Mouse (Mus musculus): ENCODE measurements around the gene Incenp. TPM values are rescaled to one million over a fixed set of nuclear protein-coding genes. Genes with fewer than 3 reads are reported as not detected.
"Not testable (repeated sequence)": the region's sequence is repeated elsewhere in the genome, so short reads cannot be mapped to it uniquely, and the experiment has no call there.

The Incenp gene
- polyA plus RNA-seq, 1 experiment from 2014 or later, result 103 TPM

- H3K9ac ChIP-seq (ENCODE audit: low read length), result no peak overlapping the region
- no peak overlapping the region for H3K4me2 ChIP-seq (ENCODE audit: low read depth)
- 90% methylated on average over 6 of the region's 6 CpGs for WGBS
- no peaks in the 10 kb centered on the region for H3K4me1 ChIP-seq (ENCODE audit: control insufficient read depth, insufficient read depth, low read length)
- H3K27me3 ChIP-seq (ENCODE audit: control insufficient read depth, insufficient read depth, low read length), result no peaks in the 10 kb centered on the region
- no peak for DNase-seq (ENCODE audit: low spot score)
- no peaks in the 10 kb centered on the region for H3K36me3 ChIP-seq (ENCODE audit: control insufficient read depth, insufficient read depth, low read length)
- H3K27ac ChIP-seq (ENCODE audit: low read depth, low read length), result no peak overlapping the region
- no peak for ATAC-seq (ENCODE audit: insufficient read depth, low FRiP score, low TSS enrichment)
- no peak overlapping the region for H3K4me3 ChIP-seq (ENCODE audit: low read depth, low read length)
- no peaks in the 10 kb centered on the region for H3K9me3 ChIP-seq (ENCODE audit: control insufficient read depth, low read length)
These were observed 38.9 kb upstream of the Incenp start for GRCm38 (mm10) chr19:9938156-9938823.

- Histone ChIP-seq H3K36me3 (ENCODE audit: control insufficient read depth, insufficient read depth, low read length) (no peaks in the 10 kb centered on the region), H3K27ac (ENCODE audit: low read depth, low read length) (no peak overlapping the region), H3K27me3 (ENCODE audit: control insufficient read depth, insufficient read depth, low read length) (no peaks in the 10 kb centered on the region), H3K4me1 (ENCODE audit: control insufficient read depth, insufficient read depth, low read length) (no peaks in the 10 kb centered on the region), H3K9ac (ENCODE audit: low read length) (no peak overlapping the region), H3K9me3 (ENCODE audit: control insufficient read depth, low read length) (no peaks in the 10 kb centered on the region), H3K4me3 (ENCODE audit: low read depth, low read length) (no peak overlapping the region), H3K4me2 (ENCODE audit: low read depth) (no peak overlapping the region)
- no peak for DNase-seq (ENCODE audit: low spot score)
- WGBS, result 61% methylated on average over 5 of the region's 5 CpGs
- no peak for ATAC-seq (ENCODE audit: insufficient read depth, low FRiP score, low TSS enrichment)
These were observed 38.1 kb upstream of the Incenp start for GRCm38 (mm10) chr19:9937428-9937827.

- H3K27me3 ChIP-seq (ENCODE audit: control insufficient read depth, insufficient read depth, low read length), result no peaks in the 10 kb centered on the region
- H3K27ac ChIP-seq (ENCODE audit: low read depth, low read length), result no peak overlapping the region
- no peak overlapping the region for H3K4me3 ChIP-seq (ENCODE audit: low read depth, low read length)
- H3K9me3 ChIP-seq (ENCODE audit: control insufficient read depth, low read length), result no peaks in the 10 kb centered on the region
- no peak overlapping the region for H3K9ac ChIP-seq (ENCODE audit: low read length)
- DNase-seq (ENCODE audit: low spot score) (no peak), ATAC-seq (ENCODE audit: insufficient read depth, low FRiP score, low TSS enrichment) (no peak)
- no peaks in the 10 kb centered on the region for H3K4me1 ChIP-seq (ENCODE audit: control insufficient read depth, insufficient read depth, low read length)
- no peaks in the 10 kb centered on the region for H3K36me3 ChIP-seq (ENCODE audit: control insufficient read depth, insufficient read depth, low read length)
- WGBS, result 68% methylated on average over 5 of the region's 5 CpGs
- no peak overlapping the region for H3K4me2 ChIP-seq (ENCODE audit: low read depth)
These were observed 37.2 kb upstream of the Incenp start for GRCm38 (mm10) chr19:9936579-9936978.

GRCm38 (mm10) chr19:9933908-9934307 lies 34.6 kb upstream of the Incenp start:
- Histone ChIP-seq H3K4me3 (ENCODE audit: low read depth, low read length) (no peak overlapping the region), H3K27ac (ENCODE audit: low read depth, low read length) (no peak overlapping the region), H3K36me3 (ENCODE audit: control insufficient read depth, insufficient read depth, low read length) (no peaks in the 10 kb centered on the region), H3K4me2 (ENCODE audit: low read depth) (no peak overlapping the region), H3K27me3 (ENCODE audit: control insufficient read depth, insufficient read depth, low read length) (no peaks in the 10 kb centered on the region), H3K9me3 (ENCODE audit: control insufficient read depth, low read length) (no peaks in the 10 kb centered on the region), H3K4me1 (ENCODE audit: control insufficient read depth, insufficient read depth, low read length) (no peaks in the 10 kb centered on the region), H3K9ac (ENCODE audit: low read length) (no peak overlapping the region)
- DNase-seq (ENCODE audit: low spot score), result no peak
- WGBS, result 63% methylated on average over 2 of the region's 2 CpGs
- no peak for ATAC-seq (ENCODE audit: insufficient read depth, low FRiP score, low TSS enrichment)

GRCm38 (mm10) chr19:9931167-9931607 lies 31.8 kb upstream of the Incenp start:
- not testable (repeated sequence) for H3K27me3 ChIP-seq (ENCODE audit: control insufficient read depth, insufficient read depth, low read length); ATAC-seq (ENCODE audit: insufficient read depth, low FRiP score, low TSS enrichment)

GRCm38 (mm10) chr19:9928089-9928488 lies 28.7 kb upstream of the Incenp start:
- Histone ChIP-seq H3K4me1 (ENCODE audit: control insufficient read depth, insufficient read depth, low read length) (no peaks in the 10 kb centered on the region), H3K36me3 (ENCODE audit: control insufficient read depth, insufficient read depth, low read length) (no peaks in the 10 kb centered on the region), H3K4me3 (ENCODE audit: low read depth, low read length) (no peak overlapping the region), H3K4me2 (ENCODE audit: low read depth) (no peak overlapping the region), H3K27ac (ENCODE audit: low read depth, low read length) (no peak overlapping the region), H3K9me3 (ENCODE audit: control insufficient read depth, low read length) (no peaks in the 10 kb centered on the region), H3K9ac (ENCODE audit: low read length) (no peak overlapping the region), H3K27me3 (ENCODE audit: control insufficient read depth, insufficient read depth, low read length) (no peaks in the 10 kb centered on the region)
- DNase-seq (ENCODE audit: low spot score) (no peak), ATAC-seq (ENCODE audit: insufficient read depth, low FRiP score, low TSS enrichment) (no peak)
- WGBS, result 87% methylated on average over 9 of the region's 9 CpGs

More at GRCm38 (mm10) chr19:9931167-9931607, 31.8 kb upstream of the Incenp start:
- H3K4me3 ChIP-seq (ENCODE audit: low read depth, low read length); H3K9me3 ChIP-seq (ENCODE audit: control insufficient read depth, low read length); H3K36me3 ChIP-seq (ENCODE audit: control insufficient read depth, insufficient read depth, low read length); H3K4me1 ChIP-seq (ENCODE audit: control insufficient read depth, insufficient read depth, low read length); H3K9ac ChIP-seq (ENCODE audit: low read length); DNase-seq (ENCODE audit: low spot score); H3K27ac ChIP-seq (ENCODE audit: low read depth, low read length); H3K4me2 ChIP-seq (ENCODE audit: low read depth): not testable (repeated sequence)
- WGBS, result 85% methylated on average over 2 of the region's 2 CpGs

- H3K27me3 ChIP-seq (ENCODE audit: control insufficient read depth, insufficient read depth, low read length), result no peaks in the 10 kb centered on the region
- H3K9ac ChIP-seq (ENCODE audit: low read length), result no peak overlapping the region
- H3K27ac ChIP-seq (ENCODE audit: low read depth, low read length), result no peak overlapping the region
- H3K4me3 ChIP-seq (ENCODE audit: low read depth, low read length), result no peak overlapping the region
- no peak overlapping the region for H3K4me2 ChIP-seq (ENCODE audit: low read depth)
- 0 out of 2 replicates have a peak, but pooled peaks cover 4% of the 10 kb centered on the region for H3K4me1 ChIP-seq (ENCODE audit: control insufficient read depth, insufficient read depth, low read length)
- H3K36me3 ChIP-seq (ENCODE audit: control insufficient read depth, insufficient read depth, low read length), result no peaks in the 10 kb centered on the region
- 68% methylated on average over 8 of the region's 8 CpGs for WGBS
- ATAC-seq (ENCODE audit: insufficient read depth, low FRiP score, low TSS enrichment), result no peak
- DNase-seq (ENCODE audit: low spot score), result no peak
- no peaks in the 10 kb centered on the region for H3K9me3 ChIP-seq (ENCODE audit: control insufficient read depth, low read length)
These were observed 25.5 kb upstream of the Incenp start for GRCm38 (mm10) chr19:9924769-9925272.

GRCm38 (mm10) chr19:9924034-9924768 lies 24.9 kb upstream of the Incenp start:
- 59% methylated on average over 12 of the region's 13 CpGs for WGBS
- no peaks in the 10 kb centered on the region for H3K9me3 ChIP-seq (ENCODE audit: control insufficient read depth, low read length)
- DNase-seq (ENCODE audit: low spot score), result no peak
- H3K4me2 ChIP-seq (ENCODE audit: low read depth), result no peak overlapping the region
- H3K27ac ChIP-seq (ENCODE audit: low read depth, low read length), result no peak overlapping the region
- no peak overlapping the region for H3K4me3 ChIP-seq (ENCODE audit: low read depth, low read length)
- no peak overlapping the region for H3K9ac ChIP-seq (ENCODE audit: low read length)
- H3K27me3 ChIP-seq (ENCODE audit: control insufficient read depth, insufficient read depth, low read length), result no peaks in the 10 kb centered on the region
- H3K36me3 ChIP-seq (ENCODE audit: control insufficient read depth, insufficient read depth, low read length), result no peaks in the 10 kb centered on the region
- no peak for ATAC-seq (ENCODE audit: insufficient read depth, low FRiP score, low TSS enrichment)
- H3K4me1 ChIP-seq (ENCODE audit: control insufficient read depth, insufficient read depth, low read length), result 0 out of 2 replicates have a peak, but pooled peaks cover 4% of the 10 kb centered on the region

- no peaks in the 10 kb centered on the region for H3K36me3 ChIP-seq (ENCODE audit: control insufficient read depth, insufficient read depth, low read length)
- ATAC-seq (ENCODE audit: insufficient read depth, low FRiP score, low TSS enrichment), result no peak
- H3K4me2 ChIP-seq (ENCODE audit: low read depth), result no peak overlapping the region
- no peak for DNase-seq (ENCODE audit: low spot score)
- 0 out of 2 replicates have a peak, but pooled peaks cover 4% of the 10 kb centered on the region for H3K4me1 ChIP-seq (ENCODE audit: control insufficient read depth, insufficient read depth, low read length)
- no peaks in the 10 kb centered on the region for H3K9me3 ChIP-seq (ENCODE audit: control insufficient read depth, low read length)
- H3K4me3 ChIP-seq (ENCODE audit: low read depth, low read length), result no peak overlapping the region
- H3K27me3 ChIP-seq (ENCODE audit: control insufficient read depth, insufficient read depth, low read length), result no peaks in the 10 kb centered on the region
- H3K9ac ChIP-seq (ENCODE audit: low read length), result no peak overlapping the region
- no peak overlapping the region for H3K27ac ChIP-seq (ENCODE audit: low read depth, low read length)
These were observed 23.7 kb upstream of the Incenp start for GRCm38 (mm10) chr19:9923048-9923447.
